Mouse (Mus musculus): Measurements from ENCODE around the gene Depdc5. TPM values are rescaled to one million over a fixed set of nuclear protein-coding genes. Genes with fewer than 3 reads are reported as not detected.
A peak's percentile ranks its signal among the peaks of the same experiment; 100 is the strongest.

The Depdc5 gene
- polyA plus RNA-seq, 1 experiment from 2014 or later, result 30.4 TPM

DNA sequence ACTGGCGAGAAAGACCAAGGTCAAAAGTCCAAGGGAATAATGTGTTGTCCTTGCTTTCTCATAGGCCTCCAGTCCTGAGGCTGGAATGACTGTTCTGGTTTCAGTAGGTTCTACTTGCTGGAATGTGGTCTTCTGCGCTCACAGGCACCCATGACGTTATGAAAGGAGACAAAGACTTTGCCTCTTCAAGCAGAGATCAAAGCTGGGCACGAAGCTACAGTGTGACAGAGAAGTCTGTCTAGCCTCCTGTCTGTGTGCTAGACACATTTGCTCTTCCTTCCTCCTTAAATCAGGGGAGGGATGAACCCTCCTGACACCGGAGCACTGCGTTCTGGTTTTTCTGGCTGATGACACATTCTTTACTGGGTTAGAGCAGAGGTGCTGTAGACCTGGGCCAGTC, 140.0 kb downstream of the Depdc5 start:
- Histone ChIP-seq H3K4me1 (peaks cover 8% of the 10 kb centered on the region), H3K36me3 (no peaks in the 10 kb centered on the region), H3K27ac (no peak overlapping the region), H3K9me3 (no peaks in the 10 kb centered on the region), H3K4me2 (replicated peaks) (no peak overlapping the region), H3K4me3 (no peak overlapping the region), H3K27me3 (no peaks in the 10 kb centered on the region), H3K9ac (no peak overlapping the region)
- ATAC-seq (ENCODE audit: insufficient number of reproducible peaks, insufficient read depth, low FRiP score, low TSS enrichment), result no peak
- WGBS, result 76% methylated on average over 6 of the region's 6 CpGs

DNA sequence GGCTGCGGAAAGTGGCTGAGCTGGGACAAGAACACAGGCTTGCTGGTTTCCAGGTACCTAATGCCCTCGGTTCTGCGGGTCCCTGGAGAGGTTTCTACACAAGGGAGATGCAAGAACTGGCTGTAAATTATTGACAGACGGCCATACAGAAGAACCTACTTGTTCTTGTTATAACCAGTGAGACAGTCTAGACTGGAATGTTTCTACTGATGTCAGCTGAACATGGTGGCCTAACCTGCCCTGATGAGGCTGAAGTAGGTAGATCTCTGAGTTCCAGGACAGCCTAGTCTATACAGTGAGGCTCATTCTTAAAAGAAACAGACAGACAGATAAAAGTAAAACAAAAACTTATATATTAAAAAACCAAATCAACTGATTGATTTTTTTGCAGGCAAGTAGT, 140.6 kb downstream of the Depdc5 start:
- Histone ChIP-seq H3K4me1 (peaks cover 8% of the 10 kb centered on the region), H3K4me2 (replicated peaks) (no peak overlapping the region), H3K27me3 (no peaks in the 10 kb centered on the region), H3K9me3 (no peaks in the 10 kb centered on the region), H3K4me3 (no peak overlapping the region), H3K9ac (no peak overlapping the region), H3K27ac (no peak overlapping the region), H3K36me3 (no peaks in the 10 kb centered on the region)
- no peak for ATAC-seq (ENCODE audit: insufficient number of reproducible peaks, insufficient read depth, low FRiP score, low TSS enrichment)
- 73% methylated on average over 4 of the region's 4 CpGs for WGBS

DNA sequence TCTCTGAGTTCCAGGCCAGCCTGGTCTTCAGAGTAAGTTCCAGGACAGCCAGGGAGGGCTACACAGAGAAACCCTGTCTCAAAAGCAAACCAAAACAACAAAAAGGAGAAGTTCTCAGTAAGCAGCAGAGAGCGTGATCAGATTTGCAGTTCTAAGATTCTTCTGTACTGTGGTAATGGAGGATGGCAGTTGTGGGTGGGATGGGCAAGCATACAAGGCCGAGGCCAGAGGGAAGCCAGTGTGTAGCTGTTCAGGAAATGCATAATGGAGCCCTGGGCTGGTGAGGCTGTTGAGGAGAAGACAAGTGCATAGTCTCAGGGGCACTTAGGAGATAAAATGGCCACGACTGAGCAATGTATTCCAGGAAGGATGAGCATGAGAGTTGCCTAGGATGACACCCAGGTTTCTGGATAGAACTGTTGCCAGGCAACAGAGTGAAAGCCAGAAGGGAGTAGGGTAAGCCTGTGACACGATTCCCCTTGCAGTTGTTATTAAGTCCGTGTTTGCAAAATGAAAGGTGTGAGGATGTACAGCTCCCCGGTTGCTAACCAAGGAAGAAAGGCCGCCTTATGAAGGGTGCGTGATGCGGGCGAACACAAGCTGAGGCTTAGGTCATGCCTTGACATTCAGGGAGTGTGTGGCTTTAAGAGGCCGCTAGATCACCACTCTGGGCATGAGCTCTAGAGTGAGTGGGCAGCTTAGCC, 142.1 kb downstream of the Depdc5 start:
- Histone ChIP-seq H3K4me2 (replicated peaks) (no peak overlapping the region), H3K27ac (no peak overlapping the region), H3K4me3 (no peak overlapping the region), H3K9me3 (no peaks in the 10 kb centered on the region), H3K9ac (no peak overlapping the region), H3K36me3 (no peaks in the 10 kb centered on the region), H3K27me3 (no peaks in the 10 kb centered on the region), H3K4me1 (peaks cover 8% of the 10 kb centered on the region)
- ATAC-seq (ENCODE audit: insufficient number of reproducible peaks, insufficient read depth, low FRiP score, low TSS enrichment), result no peak
- WGBS, result 82% methylated on average over 11 of the region's 11 CpGs

DNA sequence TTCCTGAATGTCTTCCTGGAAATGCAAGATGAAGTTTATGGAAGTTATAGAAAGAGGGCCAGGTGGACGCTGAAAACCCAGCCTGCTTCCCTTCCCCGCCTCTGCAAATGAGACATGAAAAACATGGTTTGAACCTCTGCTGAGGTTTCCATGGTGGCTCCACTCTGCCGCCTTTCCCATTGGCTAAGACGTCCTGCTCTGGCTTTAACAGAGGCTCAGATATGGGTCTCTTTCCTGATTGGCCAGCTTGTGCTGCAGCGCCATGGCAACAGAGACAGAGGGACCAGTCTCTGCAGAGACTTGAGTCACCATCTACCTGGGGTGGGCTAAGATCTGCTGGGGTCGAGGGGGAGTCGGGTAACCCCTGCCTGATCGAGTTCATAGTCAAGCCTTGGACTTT, 143.2 kb downstream of the Depdc5 start:
- no peak; the same call in 1 of the 2 replicates for ATAC-seq (ENCODE audit: insufficient number of reproducible peaks, insufficient read depth, low FRiP score, low TSS enrichment)
- Histone ChIP-seq H3K4me3 (no peak overlapping the region), H3K4me1 (peaks cover 16% of the 10 kb centered on the region), H3K27ac (no peak overlapping the region), H3K9me3 (no peaks in the 10 kb centered on the region), H3K36me3 (no peaks in the 10 kb centered on the region), H3K27me3 (no peaks in the 10 kb centered on the region), H3K9ac (no peak overlapping the region), H3K4me2 (replicated peaks) (no peak overlapping the region)
- WGBS, result 27% methylated on average over 8 of the region's 8 CpGs

DNA sequence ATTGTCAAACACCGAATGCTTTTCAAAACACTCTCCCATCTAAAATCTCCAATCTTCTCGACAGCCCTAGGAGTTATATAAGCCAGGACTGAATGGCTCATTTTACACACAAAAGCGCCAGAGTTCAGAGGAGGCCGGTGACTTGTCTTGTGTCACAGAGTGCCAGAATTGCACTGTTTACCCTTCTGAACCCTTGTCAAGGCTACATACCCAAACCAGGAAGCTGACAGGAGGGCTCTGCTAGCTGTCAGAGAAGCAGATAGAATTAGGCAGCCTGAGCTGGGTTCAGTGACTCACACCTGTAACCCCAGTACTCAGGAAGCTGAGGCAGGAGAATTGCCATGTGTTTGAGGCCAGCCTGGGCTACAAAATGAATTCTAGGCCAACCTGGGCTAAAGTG, 143.9 kb downstream of the Depdc5 start:
- WGBS, result 68% methylated on average over 4 of the region's 4 CpGs
- no peaks in the 10 kb centered on the region for H3K27me3 ChIP-seq
- H3K9me3 ChIP-seq, result no peaks in the 10 kb centered on the region
- no peak overlapping the region for H3K9ac ChIP-seq
- H3K36me3 ChIP-seq, result no peaks in the 10 kb centered on the region
- no peak overlapping the region for H3K4me2 ChIP-seq (replicated peaks)
- H3K4me3 ChIP-seq, result no peak overlapping the region
- H3K27ac ChIP-seq, result no peak overlapping the region
- ATAC-seq (ENCODE audit: insufficient number of reproducible peaks, insufficient read depth, low FRiP score, low TSS enrichment), result no peak
- peaks cover 16% of the 10 kb centered on the region for H3K4me1 ChIP-seq

DNA sequence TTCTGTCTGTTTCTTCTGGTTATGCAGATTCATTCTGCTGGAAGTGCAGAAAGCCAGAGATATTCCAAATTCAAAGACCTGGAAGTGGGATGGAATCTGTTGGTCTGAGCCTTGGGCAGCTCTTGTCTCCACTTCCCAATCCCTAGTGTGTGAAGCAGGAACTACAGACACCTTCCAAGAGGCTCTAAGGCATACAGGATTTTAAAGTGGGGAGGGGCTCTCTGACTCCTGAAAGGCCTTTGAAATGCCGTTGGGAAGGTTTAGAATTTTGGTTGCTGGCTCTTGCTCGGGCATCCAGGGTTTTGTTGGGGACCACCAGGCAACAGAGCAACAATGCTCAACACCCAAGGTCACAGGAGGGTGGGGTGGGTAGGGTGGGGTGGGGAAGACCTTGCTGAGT, 145.8 kb downstream of the Depdc5 start:
- WGBS, result 63% methylated on average over 2 of the region's 2 CpGs
- no peaks in the 10 kb centered on the region for H3K36me3 ChIP-seq
- H3K4me1 ChIP-seq, result peaks cover 16% of the 10 kb centered on the region
- ATAC-seq (ENCODE audit: insufficient number of reproducible peaks, insufficient read depth, low FRiP score, low TSS enrichment), result no peak
- H3K9me3 ChIP-seq, result no peaks in the 10 kb centered on the region
- H3K4me2 ChIP-seq (replicated peaks), result no peak overlapping the region
- no peak overlapping the region for H3K27ac ChIP-seq
- no peak overlapping the region for H3K9ac ChIP-seq
- H3K27me3 ChIP-seq, result no peaks in the 10 kb centered on the region
- no peak overlapping the region for H3K4me3 ChIP-seq

DNA sequence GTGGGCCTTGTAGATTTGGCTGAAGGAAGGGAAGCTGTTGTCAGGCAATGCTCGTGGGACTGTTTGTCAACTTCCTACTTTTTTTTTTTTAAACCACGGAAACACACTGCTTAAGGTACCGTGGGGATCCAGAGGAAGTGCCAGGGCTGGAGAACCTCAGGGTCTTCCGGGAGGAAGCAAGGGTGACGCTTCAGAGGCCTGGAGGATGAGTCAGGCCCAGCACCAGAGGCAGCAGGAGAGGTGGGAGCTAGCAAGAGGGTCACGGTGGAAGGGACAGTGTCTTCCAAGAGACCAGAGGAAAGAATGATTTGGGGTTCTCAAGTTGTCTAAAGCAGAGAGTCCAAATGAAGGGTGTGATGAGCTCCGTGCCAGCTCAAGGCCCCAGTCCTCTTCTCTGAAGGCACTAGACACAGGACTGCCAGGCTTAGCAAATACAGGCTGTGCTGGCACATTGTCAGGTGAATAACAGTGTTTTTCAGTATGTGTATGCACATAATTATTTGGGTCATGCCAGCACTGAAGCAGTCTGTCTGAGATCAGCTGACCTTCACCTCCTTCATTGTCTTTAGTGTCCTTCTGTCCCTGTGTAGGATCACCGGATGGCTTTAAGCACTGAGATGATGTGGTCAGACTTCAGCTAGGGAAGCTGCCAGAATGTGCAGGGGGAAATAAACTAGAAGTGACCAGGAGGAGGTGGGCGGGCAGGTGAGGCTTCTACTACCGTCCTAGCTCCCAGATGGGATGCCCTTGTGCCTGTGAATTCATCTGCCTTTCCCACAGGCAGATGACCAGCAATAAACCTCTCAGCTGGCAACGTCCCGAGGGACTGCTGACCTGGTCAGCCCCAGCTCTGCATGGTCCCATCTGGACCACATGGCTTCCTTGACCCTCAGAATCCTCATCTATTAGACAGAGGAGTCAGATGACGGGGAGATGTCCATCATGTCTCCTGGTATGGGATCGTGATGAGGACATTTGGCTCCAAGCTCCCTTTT, 146.6 kb downstream of the Depdc5 start:
- 74% methylated on average over 14 of the region's 14 CpGs for WGBS
- no peak for ATAC-seq (ENCODE audit: insufficient number of reproducible peaks, insufficient read depth, low FRiP score, low TSS enrichment)
- Histone ChIP-seq H3K4me2 (replicated peaks) (no peak overlapping the region), H3K4me1 (peaks cover 16% of the 10 kb centered on the region), H3K9ac (no peak overlapping the region), H3K9me3 (no peaks in the 10 kb centered on the region), H3K27ac (no peak overlapping the region), H3K27me3 (no peaks in the 10 kb centered on the region), H3K36me3 (no peaks in the 10 kb centered on the region), H3K4me3 (no peak overlapping the region)

DNA sequence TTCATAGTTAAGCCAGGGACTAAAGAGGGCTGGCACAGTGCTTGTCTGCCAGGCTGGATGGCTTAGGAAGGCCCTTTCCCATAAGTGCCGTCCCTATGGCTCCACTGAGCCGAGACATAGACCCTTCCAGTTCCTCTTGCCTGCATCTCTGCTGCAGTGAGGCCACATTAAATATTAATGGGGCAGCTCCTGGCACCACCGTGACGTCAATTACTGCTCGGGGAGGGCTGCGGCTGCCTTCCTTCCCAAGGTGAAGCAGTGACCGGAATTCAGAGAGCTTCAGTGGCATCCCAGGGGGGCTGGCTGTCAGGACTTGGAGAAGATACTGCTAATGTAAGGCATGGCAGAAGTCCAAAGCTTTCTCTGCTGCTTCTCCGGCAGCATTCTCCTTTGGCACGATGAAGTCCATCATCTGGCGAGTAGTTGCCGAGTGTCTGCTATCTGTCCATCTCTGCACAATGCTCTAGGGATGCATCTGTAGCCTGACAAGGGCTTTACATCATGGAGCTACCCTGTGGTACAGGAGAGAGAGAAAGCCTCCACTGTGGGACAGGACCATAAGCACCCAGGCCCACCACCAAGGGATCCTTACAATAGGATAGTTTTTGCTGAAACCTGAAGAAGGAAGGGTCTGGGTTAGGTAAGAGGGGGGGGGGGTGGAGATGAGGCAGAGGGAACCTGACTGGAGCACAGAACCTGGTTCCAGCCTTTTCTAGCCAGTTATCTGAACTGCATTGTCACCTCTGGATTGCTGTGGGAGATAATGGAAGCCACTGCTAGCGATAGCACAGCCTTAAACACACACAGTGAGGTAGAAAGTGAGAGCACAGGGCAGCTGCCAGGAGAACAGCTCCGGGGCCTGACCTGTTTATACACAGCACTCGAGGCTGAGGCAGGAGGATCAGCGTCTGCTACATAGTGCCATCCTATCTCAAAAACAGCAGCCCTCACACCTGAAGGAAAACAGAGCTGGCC, 147.9 kb downstream of the Depdc5 start:
- no peak overlapping the region for H3K4me3 ChIP-seq
- ATAC-seq (ENCODE audit: insufficient number of reproducible peaks, insufficient read depth, low FRiP score, low TSS enrichment), result no peak
- no peak overlapping the region for H3K9ac ChIP-seq
- H3K27ac ChIP-seq, result peak overlapping the region; percentile 50; the same call in 1 of the 2 replicates
- peaks cover 13% of the 10 kb centered on the region for H3K4me1 ChIP-seq
- WGBS, result 40% methylated on average over 15 of the region's 15 CpGs
- no peaks in the 10 kb centered on the region for H3K9me3 ChIP-seq
- 0 out of 2 replicates have a peak overlapping the region, but pooled peaks have one; percentile 5 for H3K4me2 ChIP-seq (replicated peaks)
- no peaks in the 10 kb centered on the region for H3K36me3 ChIP-seq
- no peaks in the 10 kb centered on the region for H3K27me3 ChIP-seq

DNA sequence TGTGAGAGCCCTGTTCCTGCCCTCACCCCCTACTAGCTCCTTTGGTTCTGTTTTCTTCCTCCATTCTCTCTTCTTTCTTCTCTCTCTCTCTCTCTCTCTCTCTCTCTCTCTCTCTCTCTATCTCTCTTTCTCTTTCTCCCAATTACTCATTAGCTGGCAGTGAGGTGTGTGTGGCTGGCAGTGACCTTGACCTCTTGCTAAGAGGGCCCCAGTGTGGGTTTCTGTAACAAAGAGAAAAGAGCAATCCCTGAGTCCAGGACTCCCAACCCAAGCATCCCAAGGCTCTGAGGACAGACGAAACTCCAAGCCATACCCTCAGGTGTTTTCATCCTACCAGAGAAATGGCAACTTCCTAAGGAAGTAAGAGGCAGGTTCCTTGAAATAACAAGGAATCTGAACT, 150.6 kb downstream of the Depdc5 start:
- Histone ChIP-seq H3K4me3 (no peak overlapping the region), H3K4me2 (replicated peaks) (no peak overlapping the region), H3K4me1 (peaks cover 12% of the 10 kb centered on the region), H3K27me3 (no peaks in the 10 kb centered on the region), H3K27ac (no peak overlapping the region), H3K36me3 (no peaks in the 10 kb centered on the region), H3K9me3 (no peaks in the 10 kb centered on the region), H3K9ac (no peak overlapping the region)
- WGBS, result 67% methylated on average over 1 of the region's 1 CpGs
- ATAC-seq (ENCODE audit: insufficient number of reproducible peaks, insufficient read depth, low FRiP score, low TSS enrichment), result no peak

DNA sequence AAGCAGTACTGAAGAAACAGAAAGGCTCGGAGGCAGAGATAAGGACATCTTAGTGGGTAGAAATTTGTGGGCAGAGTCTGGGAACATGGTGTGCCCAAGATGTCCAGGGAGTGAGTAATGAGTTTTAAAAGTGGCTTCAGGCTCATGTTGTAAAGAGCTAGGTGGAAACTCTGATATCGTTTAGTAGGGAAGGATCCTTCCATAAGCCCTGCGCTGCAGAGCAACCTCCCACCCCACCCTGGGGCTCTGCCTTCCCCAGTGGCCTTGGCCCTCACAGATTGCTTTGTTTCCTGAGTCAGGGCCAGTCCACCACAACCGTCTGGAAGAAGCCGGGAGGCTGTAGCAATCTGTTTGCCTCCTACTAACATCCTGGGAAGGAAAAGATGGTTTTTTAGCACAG, 152.1 kb downstream of the Depdc5 start:
- WGBS, result 72% methylated on average over 5 of the region's 5 CpGs
- Histone ChIP-seq H3K9me3 (no peaks in the 10 kb centered on the region), H3K4me2 (replicated peaks) (no peak overlapping the region), H3K4me1 (peaks cover 20% of the 10 kb centered on the region), H3K4me3 (no peak overlapping the region), H3K36me3 (no peaks in the 10 kb centered on the region), H3K9ac (no peak overlapping the region), H3K27ac (no peak overlapping the region), H3K27me3 (no peaks in the 10 kb centered on the region)
- no peak for ATAC-seq (ENCODE audit: insufficient number of reproducible peaks, insufficient read depth, low FRiP score, low TSS enrichment)

DNA sequence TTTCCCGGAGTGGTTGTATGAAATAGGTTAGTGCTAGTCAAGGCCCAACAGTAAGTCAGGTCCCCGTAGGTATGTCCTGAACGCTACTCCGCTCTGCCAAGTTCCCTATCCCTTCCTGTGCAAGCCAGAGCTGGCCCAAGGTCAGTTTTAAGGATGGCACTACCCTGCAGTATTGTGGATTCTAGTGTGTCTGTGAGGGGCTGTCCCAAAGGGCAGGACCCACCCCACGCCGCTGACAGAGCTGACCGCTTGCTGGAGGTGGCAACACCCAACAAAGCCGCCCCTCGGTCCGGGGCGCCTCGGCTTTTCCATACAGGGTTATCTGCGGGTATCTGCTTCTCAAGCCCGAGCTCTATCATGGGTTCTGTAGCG, 154.7 kb downstream of the Depdc5 start:
- Histone ChIP-seq H3K36me3 (0 out of 2 replicates have a peak, but pooled peaks cover 3% of the 10 kb centered on the region), H3K4me2 (replicated peaks) (peak overlapping the region; percentile 80), H3K27me3 (no peaks in the 10 kb centered on the region), H3K4me1 (peaks cover 20% of the 10 kb centered on the region), H3K9me3 (no peaks in the 10 kb centered on the region), H3K4me3 (peak overlapping the region; percentile 78), H3K9ac (peak overlapping the region; percentile 92), H3K27ac (peak overlapping the region; percentile 100)
- peak; percentile 30 for ATAC-seq (ENCODE audit: insufficient number of reproducible peaks, insufficient read depth, low FRiP score, low TSS enrichment)
- WGBS, result 4% methylated on average over 15 of the region's 15 CpGs

Measured in embryonic facial prominence, embryonic 12.5 days (tissue).